Mouse (Mus musculus) CH12.LX (cell line): ENCODE data around the gene Lgr4. TPM values are rescaled to one million over a fixed set of nuclear protein-coding genes. Genes with fewer than 3 reads are reported as not detected.

Experiments used
- DNase-seq: peaks from one replicate; pipeline ENCODE4 v3.0.0-alpha.2; 2013; ENCODE audit errors: extremely low read depth
- H3K27ac ChIP-seq: 2 replicates; pipeline ENCODE4 v1.5.1; 2012; ENCODE audit warnings: low read depth, mild to moderate bottlenecking, control low read depth, moderate library complexity; ENCODE audit not compliant: insufficient read depth
- H3K27me3 ChIP-seq: replicated peaks from 2 replicates; pipeline ENCODE3; 2012; ENCODE audit warnings: inconsistent platforms
- H3K36me3 ChIP-seq, 2 experiments: replicated peaks in 1 of 2; 2 replicates each; pipeline versions ENCODE3 to v1.6.1; 2012; ENCODE audit warnings: inconsistent platforms in 1 of 2, low read length in 1 of 2, mild to moderate bottlenecking in 1 of 2, mixed read lengths in 1 of 2, moderate library complexity in 1 of 2; ENCODE audit not compliant: control insufficient read depth in 1 of 2, insufficient read depth in 1 of 2
- H3K4me1 ChIP-seq, 2 experiments: 2 replicates each; pipeline ENCODE4 v1.6.1; 2012; ENCODE audit warnings: inconsistent platforms in 1 of 2, moderate library complexity in 1 of 2; ENCODE audit not compliant: insufficient read depth in 2 of 2, control insufficient read depth in 1 of 2
- H3K4me2 ChIP-seq: 2 replicates; pipeline ENCODE4 v1.6.1; 2012; ENCODE audit warnings: low read depth, mild to moderate bottlenecking, control low read depth; ENCODE audit not compliant: poor library complexity, insufficient read depth, severe bottlenecking
- H3K4me3 ChIP-seq, 3 experiments: fragments of 150-350 bp in 1 of 3; sonication (generic) in 1 of 3; replicated peaks in 1 of 3; 2 replicates each; pipeline versions ENCODE3 to v1.5.1; 2011 to 2012; ENCODE audit warnings: low read depth in 2 of 3, low read length in 2 of 3, mild to moderate bottlenecking in 2 of 3, moderate library complexity in 2 of 3, control low read depth in 1 of 3, improper control_type of control experiment in 1 of 3, inconsistent platforms in 1 of 3, mixed read lengths in 1 of 3; ENCODE audit not compliant: poor library complexity in 1 of 3
- H3K79me2 ChIP-seq: replicated peaks from 2 replicates; pipeline ENCODE4 v1.6.1; 2012; ENCODE audit warnings: mild to moderate bottlenecking, moderate library complexity; ENCODE audit not compliant: control insufficient read depth, poor library complexity, insufficient read depth, severe bottlenecking; ENCODE audit errors: extremely low read depth
- H3K9ac ChIP-seq: 2 replicates; pipeline ENCODE4 v1.6.1; 2012; ENCODE audit warnings: low read depth, mild to moderate bottlenecking, control low read depth, moderate library complexity; ENCODE audit not compliant: insufficient read depth
- H3K9me3 ChIP-seq: replicated peaks from 2 replicates; pipeline ENCODE3; 2012; ENCODE audit warnings: low read length, inconsistent platforms, mixed read lengths
- CHD2 ChIP-seq: IDR thresholded peaks from 2 replicates; pipeline ENCODE4 v1.6.1; 2011; ENCODE audit warnings: low read length, improper control_type of control experiment
- CTCF ChIP-seq, 2 experiments: IDR thresholded peaks in 1 of 2; conservative IDR thresholded peaks in 1 of 2; 2 replicates each; pipeline ENCODE4 v1.5.1; 2011 to 2012; ENCODE audit warnings: low read depth in 2 of 2, low read length in 2 of 2, improper control_type of control experiment in 1 of 2, inconsistent platforms in 1 of 2, mild to moderate bottlenecking in 1 of 2, moderate library complexity in 1 of 2
- ELF1 ChIP-seq: IDR thresholded peaks from 2 replicates; pipeline ENCODE4 v1.6.1; 2014; ENCODE audit warnings: low read depth, mild to moderate bottlenecking, inconsistent platforms, low read length, improper control_type of control experiment
- EP300 ChIP-seq: IDR thresholded peaks from 2 replicates; pipeline ENCODE4 v1.6.1; 2011; ENCODE audit warnings: low read length, improper control_type of control experiment
- GABPA ChIP-seq: IDR thresholded peaks from 2 replicates; pipeline ENCODE4 v1.6.1; 2012; ENCODE audit warnings: low read depth, low read length, improper control_type of control experiment, inconsistent platforms; ENCODE audit not compliant: insufficient replicate concordance
- HCFC1 ChIP-seq: IDR thresholded peaks from 2 replicates; pipeline ENCODE4 v1.6.1; 2012; ENCODE audit warnings: low read depth, mild to moderate bottlenecking, inconsistent platforms, low read length, improper control_type of control experiment
- IRF4 ChIP-seq: IDR thresholded peaks from 2 replicates; pipeline ENCODE4 v1.6.1; 2014; ENCODE audit warnings: low read depth, mild to moderate bottlenecking, inconsistent platforms, low read length, improper control_type of control experiment
- JUN ChIP-seq: IDR thresholded peaks from 2 replicates; pipeline ENCODE4 v1.6.1; 2011; ENCODE audit warnings: low read depth, mild to moderate bottlenecking, low read length, improper control_type of control experiment, moderate library complexity; ENCODE audit not compliant: insufficient read depth
- JUND ChIP-seq: conservative IDR thresholded peaks from 2 replicates; pipeline ENCODE4 v1.6.1; 2011; ENCODE audit warnings: low read depth, low read length, improper control_type of control experiment
- MAFK ChIP-seq: IDR thresholded peaks from 2 replicates; pipeline ENCODE4 v1.6.1; 2011; ENCODE audit warnings: low read length, improper control_type of control experiment; ENCODE audit not compliant: insufficient replicate concordance
- MAX ChIP-seq: IDR thresholded peaks from 2 replicates; pipeline ENCODE4 v1.6.1; 2011; ENCODE audit warnings: low read length, improper control_type of control experiment
- MAZ ChIP-seq: IDR thresholded peaks from 2 replicates; pipeline ENCODE4 v1.6.1; 2012; ENCODE audit warnings: low read depth, mild to moderate bottlenecking, inconsistent platforms, low read length, improper control_type of control experiment, moderate library complexity
- MEF2A ChIP-seq: IDR thresholded peaks from 2 replicates; pipeline ENCODE4 v1.6.1; 2014; ENCODE audit warnings: low read depth, mild to moderate bottlenecking, inconsistent platforms, low read length, improper control_type of control experiment, borderline replicate concordance
- MXI1 ChIP-seq: IDR thresholded peaks from 2 replicates; pipeline ENCODE4 v1.6.1; 2011; ENCODE audit warnings: mild to moderate bottlenecking, low read depth, low read length, improper control_type of control experiment
- MYC ChIP-seq: IDR thresholded peaks from 2 replicates; pipeline ENCODE4 v1.6.1; 2011; ENCODE audit warnings: low read depth, mild to moderate bottlenecking, improper control_type of control experiment, low read length
- NELFE ChIP-seq: IDR thresholded peaks from 2 replicates; pipeline ENCODE4 v1.6.1; 2011; ENCODE audit warnings: low read depth, low read length, improper control_type of control experiment
- POLR2AphosphoS2 ChIP-seq: IDR thresholded peaks from 2 replicates; pipeline ENCODE4 v1.6.1; 2011; ENCODE audit warnings: low read depth, low read length, improper control_type of control experiment
- RAD21 ChIP-seq: IDR thresholded peaks from 2 replicates; pipeline ENCODE4 v1.6.1; 2011; ENCODE audit warnings: low read depth, mild to moderate bottlenecking, low read length, improper control_type of control experiment, moderate library complexity
- RCOR1 ChIP-seq: conservative IDR thresholded peaks from 2 replicates; pipeline ENCODE4 v1.6.1; 2012; ENCODE audit warnings: low read depth, mild to moderate bottlenecking, inconsistent platforms, low read length, improper control_type of control experiment
- TCF12 ChIP-seq: IDR thresholded peaks from 2 replicates; pipeline ENCODE4 v1.6.1; 2014; ENCODE audit warnings: low read depth, mild to moderate bottlenecking, inconsistent platforms, low read length, improper control_type of control experiment
- USF1 ChIP-seq: IDR thresholded peaks from 2 replicates; pipeline ENCODE4 v1.6.1; 2014; ENCODE audit warnings: low read depth, mild to moderate bottlenecking, inconsistent platforms, low read length, improper control_type of control experiment
- USF2 ChIP-seq: conservative IDR thresholded peaks from 2 replicates; pipeline ENCODE4 v1.6.1; 2011; ENCODE audit warnings: low read depth, low read length, improper control_type of control experiment
- ZC3H11A ChIP-seq: IDR thresholded peaks from 2 replicates; pipeline ENCODE4 v1.6.1; 2012; ENCODE audit warnings: low read depth, mild to moderate bottlenecking, inconsistent platforms, low read length, improper control_type of control experiment
- ZKSCAN1 ChIP-seq: IDR thresholded peaks from 2 replicates; pipeline ENCODE4 v1.6.1; 2012; ENCODE audit warnings: low read depth, inconsistent platforms, low read length, improper control_type of control experiment, borderline replicate concordance
- ZMIZ1 ChIP-seq: IDR thresholded peaks from 2 replicates; pipeline ENCODE4 v1.6.1; 2012; ENCODE audit warnings: low read depth, mild to moderate bottlenecking, inconsistent platforms, low read length, improper control_type of control experiment
- ZNF384 ChIP-seq: IDR thresholded peaks from 2 replicates; pipeline ENCODE4 v1.6.1; 2012; ENCODE audit warnings: low read depth, low read length, improper control_type of control experiment, inconsistent platforms
- dilution Hi-C: fragments of 300-500 bp; cut with MboI; formaldehyde crosslinking; loops from 2 replicates; pipeline ENCODE4 v1.14.3; 2020; ENCODE audit warnings: low sequenced_read_pairs; ENCODE audit not compliant: extremely low pct_unique_long_range_greater_than_20kb, extremely low pct_ligation_motif_present
- in situ Hi-C: fragments of 300-500 bp; cut with MboI; formaldehyde crosslinking; loops from 3 replicates; pipeline ENCODE4 v1.14.3; 2019; ENCODE audit warnings: low sequenced_read_pairs, low pct_ligation_motif_present, low pct_unique_long_range_greater_than_20kb, mixed read lengths
- polyA plus RNA-seq: library from polyadenylated mRNA; unstranded; fragments of >175 nt; gene quantifications from 2 replicates; pipeline ENCODE4 v1.2.1, GENCODE M21; 2012; ENCODE audit warnings: low read depth; ENCODE audit not compliant: insufficient read length
- total RNA-seq, 2 experiments: library from RNA; depleted of rRNA; stranded (reverse); fragments of 300-350 nt in 1 of 2; fragments of >200 nt in 1 of 2; gene quantifications; 2 replicates each; pipeline ENCODE4 v1.2.3; 2012 to 2014

The Lgr4 gene
- total and polyA plus RNA-seq, 3 experiments: 6.1 to 11.4 (median 6.9) TPM

DNA sequence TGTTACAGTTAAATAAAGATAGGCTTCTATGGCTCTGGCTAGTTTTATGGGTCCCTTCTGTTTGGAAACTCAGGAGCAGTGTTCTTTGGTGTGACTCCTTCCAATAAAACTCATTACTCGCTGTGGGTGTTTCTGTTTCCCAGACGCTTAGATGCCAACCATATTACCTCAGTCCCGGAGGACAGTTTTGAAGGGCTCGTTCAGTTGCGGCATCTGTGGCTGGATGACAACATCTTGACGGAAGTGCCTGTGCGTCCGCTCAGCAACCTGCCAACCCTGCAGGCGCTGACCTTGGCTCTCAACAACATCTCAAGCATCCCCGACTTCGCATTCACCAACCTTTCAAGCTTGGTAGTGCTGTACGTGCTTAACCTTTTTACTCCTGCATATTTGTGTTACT is 79.0 kb downstream of the Lgr4 start:
- H3K79me2 ChIP-seq: no peaks in the 10 kb centered on the region
- H3K27me3 ChIP-seq: no peaks in the 10 kb centered on the region
- H3K36me3 ChIP-seq: peaks cover 0 to 12% of the 10 kb centered on the region in 2 experiments
- in situ Hi-C loops: no loop called here
- H3K9me3 ChIP-seq: no peaks in the 10 kb centered on the region
- no peak overlapping the region for H3K4me2 ChIP-seq
- no peak for TF ChIP-seq RCOR1
- no peak for TF ChIP-seq USF2
- TF ChIP-seq POLR2AphosphoS2: no peak
- TF ChIP-seq MEF2A: no peak
- TF ChIP-seq MYC: no peak
- TF ChIP-seq ELF1: no peak
- TF ChIP-seq EP300: no peak
- no peak for TF ChIP-seq ZNF384
- TF ChIP-seq GABPA: no peak
- TF ChIP-seq MXI1: no peak
- TF ChIP-seq JUN: no peak
- no peak for TF ChIP-seq TCF12
- no peak for TF ChIP-seq ZC3H11A
- TF ChIP-seq USF1: no peak
- no peak overlapping the region for H3K27ac ChIP-seq
- no peak overlapping the region for H3K4me3 ChIP-seq
- dilution Hi-C loops: no loop called here
- no peaks in the 10 kb centered on the region for H3K4me1 ChIP-seq
- DNase-seq: no peak
- H3K9ac ChIP-seq: no peak overlapping the region

DNA sequence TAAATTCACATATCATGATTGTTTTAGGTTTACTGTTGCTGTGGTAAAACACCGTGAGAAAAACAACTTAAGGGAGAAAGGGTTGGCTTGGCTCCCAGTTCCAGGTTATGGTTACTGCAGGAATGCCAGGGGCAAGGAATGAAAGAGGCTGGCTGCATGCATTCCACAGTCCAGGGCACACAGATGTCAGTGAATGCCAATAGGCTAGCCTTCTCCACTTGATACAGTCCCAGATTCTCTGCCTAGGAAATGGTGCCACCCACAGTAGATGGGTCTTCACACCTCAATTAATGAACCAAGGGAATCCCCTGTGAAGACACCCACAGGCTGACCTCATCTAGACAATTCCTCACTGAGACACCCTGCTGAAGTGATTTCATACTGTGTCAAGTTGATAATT is 87.2 kb downstream of the Lgr4 start:
- Histone ChIP-seq H3K4me3 (no peak overlapping the region), H3K9me3 (no peaks in the 10 kb centered on the region), H3K79me2 (no peaks in the 10 kb centered on the region), H3K27ac (no peak overlapping the region), H3K36me3 (peaks cover 0 to 42% of the 10 kb centered on the region in 2 experiments), H3K9ac (no peak overlapping the region), H3K4me1 (no peaks in the 10 kb centered on the region), H3K27me3 (no peaks in the 10 kb centered on the region), H3K4me2 (no peak overlapping the region)
- in situ Hi-C loops (no loop called here), dilution Hi-C loops (no loop called here)
- no peak for DNase-seq
- TF ChIP-seq CTCF (conservative IDR thresholded peaks at IDR 0.05 in 1 of 2, IDR thresholded peaks at IDR 0.05 in 1 of 2; ENCODE audit: low read depth in 2 of 2, low read length in 2 of 2): no peak
- no peak for TF ChIP-seq IRF4

DNA sequence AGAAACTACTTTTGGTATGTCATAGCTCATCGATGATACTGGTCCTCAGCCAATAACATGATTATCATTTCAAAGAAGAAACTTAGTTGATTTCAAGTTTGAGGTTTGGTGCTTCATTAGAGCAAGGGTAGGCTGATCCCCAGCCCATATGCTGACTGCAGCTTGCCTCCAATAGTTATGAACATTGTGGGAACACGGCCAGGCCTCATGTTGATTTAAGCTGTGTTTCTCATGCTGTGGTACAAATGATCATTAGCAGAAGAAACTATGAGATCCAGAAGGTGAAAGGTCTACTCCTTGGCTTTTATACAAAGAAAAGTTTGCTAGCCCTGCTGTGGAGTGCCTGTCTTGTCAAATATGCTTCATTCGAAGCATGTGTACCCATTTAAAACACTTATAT is 87.7 kb downstream of the Lgr4 start:
- Histone ChIP-seq H3K4me2 (no peak overlapping the region), H3K9me3 (no peaks in the 10 kb centered on the region), H3K79me2 (no peaks in the 10 kb centered on the region), H3K4me1 (no peaks in the 10 kb centered on the region), H3K4me3 (no peak overlapping the region), H3K9ac (no peak overlapping the region), H3K27me3 (no peaks in the 10 kb centered on the region), H3K36me3 (peaks cover 0 to 40% of the 10 kb centered on the region in 2 experiments), H3K27ac (no peak overlapping the region)
- TF ChIP-seq POLR2AphosphoS2 (no peak), CTCF (conservative IDR thresholded peaks at IDR 0.05 in 1 of 2, IDR thresholded peaks at IDR 0.05 in 1 of 2; ENCODE audit: low read depth in 2 of 2, low read length in 2 of 2) (no peak), HCFC1 (no peak), MEF2A (no peak), CHD2 (no peak), ZMIZ1 (no peak), RAD21 (no peak), GABPA (no peak), JUND (no peak), MAX (no peak), USF2 (no peak), ZKSCAN1 (no peak), JUN (no peak), USF1 (no peak), NELFE (no peak), MAZ (no peak), MAFK (no peak)
- no peak for DNase-seq
- in situ Hi-C loops (no loop called here), dilution Hi-C loops (no loop called here)
